Mouse (Mus musculus) heart, adult 8-10 months (tissue): ENCODE measurements around the gene Scarf1. TPM values are rescaled to one million over a fixed set of nuclear protein-coding genes. Genes with fewer than 3 reads are reported as not detected.

Experiments
- DNase-seq: peaks from one replicate; pipeline ENCODE4 v3.0.0; 2022; ENCODE audit warnings: low spot score
- total RNA-seq, 4 experiments: library from RNA; stranded (reverse); gene quantifications; 2 replicates each; pipeline ENCODE4 v1.2.4; 2022

Gene Scarf1
- 1 to 10 TPM; 6.3 to 8.5 (median 7.4) TPM for total RNA-seq

DNA sequence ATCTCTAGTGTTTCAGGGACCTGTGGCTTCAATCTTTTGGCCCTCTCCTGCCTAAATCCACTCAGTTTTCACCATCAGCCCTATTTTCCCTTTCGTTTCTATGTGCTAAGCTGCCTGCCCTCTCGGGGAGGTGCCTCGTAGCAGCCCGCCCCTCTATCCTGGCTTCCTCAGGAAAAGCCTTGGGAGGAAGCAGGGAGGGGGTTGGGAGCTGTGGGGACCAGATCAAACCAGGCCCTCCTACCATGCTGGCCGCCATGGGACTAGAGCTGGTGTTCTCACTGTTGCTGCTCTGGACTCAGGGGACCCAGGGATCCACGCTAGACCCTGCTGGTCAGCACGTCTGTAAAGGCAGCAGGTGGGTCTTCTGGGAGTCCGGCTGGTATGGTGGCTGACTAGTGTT is at the start of gene Scarf1:
Gene Scarf1 (plus strand): TSS at position 205 of the 400 bp plus-strand sequence.
- peak; percentile 81 for DNase-seq

DNA sequence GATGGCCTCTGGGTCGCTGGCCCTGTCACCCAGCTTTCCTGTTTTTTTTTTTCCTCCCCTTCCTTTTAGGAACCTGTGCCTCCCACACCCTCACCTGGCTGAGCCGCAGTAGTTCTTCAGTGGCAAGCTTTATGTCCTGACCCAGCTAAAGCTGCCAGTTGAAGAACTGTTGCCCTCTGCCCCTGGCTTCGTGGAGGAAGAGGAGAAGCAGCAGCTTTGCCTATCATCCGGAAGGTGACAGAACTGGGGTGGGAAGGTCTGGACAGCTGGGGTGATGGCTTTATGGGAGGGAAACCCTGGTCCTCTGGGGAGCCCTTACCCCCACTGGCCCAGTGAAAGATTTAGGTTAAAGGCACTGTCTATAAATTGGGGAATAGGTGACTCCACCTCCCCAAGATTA is 49.7 kb upstream of the Scarf1 start:
- no peak for DNase-seq

DNA sequence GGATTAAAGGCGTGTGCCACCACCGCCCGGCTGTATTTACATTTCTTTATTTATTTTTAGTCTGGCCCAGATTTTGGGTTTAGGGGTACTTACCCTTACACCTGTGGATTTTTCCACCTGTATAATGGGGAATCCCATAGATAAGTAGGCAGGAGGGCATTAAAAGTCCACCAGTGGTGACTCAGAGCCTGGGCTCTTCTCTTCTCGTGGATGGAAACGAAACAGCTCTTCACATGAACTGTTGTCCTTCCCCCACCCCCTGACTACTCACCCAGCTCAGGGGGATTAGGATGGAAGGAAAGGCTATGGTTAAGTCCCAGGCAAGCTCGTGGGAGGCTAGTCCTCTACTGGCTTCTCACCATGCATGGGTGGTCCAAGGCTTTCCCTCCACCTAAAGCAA is 48.9 kb upstream of the Scarf1 start:
- DNase-seq, result no peak

DNA sequence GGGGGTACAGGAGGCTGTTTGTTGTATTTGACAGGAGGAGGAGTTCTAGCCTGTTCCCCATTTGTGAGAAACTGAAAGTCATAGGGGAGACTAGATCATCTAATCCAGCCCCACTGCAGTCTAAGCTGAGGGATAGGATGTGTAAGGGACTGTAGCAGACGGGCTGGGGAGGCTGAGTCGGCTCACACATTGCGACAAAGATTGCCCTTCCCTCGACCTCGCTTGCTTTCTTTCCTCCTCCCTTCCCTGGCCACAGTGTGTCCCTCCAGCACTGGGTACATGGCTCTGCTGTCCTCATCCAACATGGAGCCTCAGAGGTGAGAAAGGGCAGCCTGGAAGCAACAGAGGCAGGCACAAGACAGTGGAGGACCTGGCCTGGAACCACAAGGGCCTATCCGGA is 48.3 kb upstream of the Scarf1 start:
- no peak for DNase-seq

DNA sequence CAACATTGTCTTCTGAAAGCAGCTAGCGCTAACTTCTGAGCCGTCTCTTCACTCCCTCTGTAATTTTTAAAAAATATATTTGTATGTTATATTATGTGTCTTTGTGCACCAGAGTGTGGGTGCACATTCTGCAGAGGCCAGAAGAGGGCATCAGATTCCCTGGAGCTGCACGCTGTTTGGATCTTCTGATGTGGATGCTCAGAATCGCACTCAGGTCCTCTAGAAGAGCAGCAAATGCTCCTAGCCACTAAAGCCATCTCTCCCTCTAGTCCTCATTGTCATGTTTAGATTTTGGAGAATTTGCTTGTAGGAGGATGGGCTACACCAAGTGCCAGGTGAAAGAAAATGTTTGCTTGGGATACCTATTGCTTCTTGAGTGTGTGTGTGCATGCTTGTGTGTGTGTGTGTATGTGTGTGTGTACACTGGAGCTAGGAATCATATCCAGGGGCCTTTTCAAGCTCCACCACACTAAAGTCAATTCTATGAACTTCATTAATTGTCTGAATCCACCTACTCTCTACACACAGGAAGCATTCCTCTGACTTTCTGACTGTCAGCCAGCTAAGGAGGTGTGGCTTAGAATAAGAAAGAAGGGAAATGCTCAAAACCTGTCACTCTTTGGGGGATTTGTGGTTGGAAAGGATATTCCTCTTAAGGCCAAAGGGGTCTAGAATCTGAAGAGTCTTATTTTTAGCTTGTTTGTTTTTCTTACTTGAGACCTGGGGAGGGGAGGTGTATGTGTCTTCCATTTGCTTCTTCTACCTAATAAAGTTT is 46.4 kb upstream of the Scarf1 start:
- no peak for DNase-seq

DNA sequence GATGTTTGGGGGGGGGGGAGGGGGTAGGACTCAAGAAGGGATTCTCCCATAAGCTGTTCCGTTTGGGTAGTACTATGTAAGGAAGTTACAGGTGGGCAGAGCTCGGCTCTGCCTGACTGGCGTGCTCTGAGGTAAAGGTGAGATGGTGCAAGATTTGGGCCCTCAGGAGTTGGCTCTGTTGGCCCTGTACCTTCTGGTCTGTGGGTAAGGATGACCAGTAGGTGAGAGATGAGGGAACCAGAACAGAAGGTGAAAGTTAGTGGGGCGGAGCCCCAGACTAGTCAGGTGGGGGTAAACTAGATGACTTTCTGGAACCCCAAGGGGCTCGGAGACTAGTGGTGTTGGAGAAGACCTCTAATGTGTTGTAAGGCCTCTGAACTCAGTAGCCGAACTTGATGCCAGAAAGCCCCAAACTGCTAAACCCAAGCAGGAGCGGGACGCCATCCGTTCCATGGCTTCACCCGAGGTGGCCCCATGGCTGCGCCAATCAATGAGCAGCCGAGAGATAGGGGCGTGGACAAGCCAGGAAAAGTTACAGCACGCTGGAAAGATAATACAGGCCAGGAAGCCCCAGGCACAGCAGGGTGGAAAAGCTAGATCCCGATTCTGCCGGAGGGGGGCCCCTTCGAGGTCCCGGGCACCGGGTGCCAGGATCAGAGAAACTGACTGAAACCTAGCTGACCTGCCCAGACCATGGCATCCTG is 45.7 kb upstream of the Scarf1 start:
- DNase-seq, result peak; percentile 76

DNA sequence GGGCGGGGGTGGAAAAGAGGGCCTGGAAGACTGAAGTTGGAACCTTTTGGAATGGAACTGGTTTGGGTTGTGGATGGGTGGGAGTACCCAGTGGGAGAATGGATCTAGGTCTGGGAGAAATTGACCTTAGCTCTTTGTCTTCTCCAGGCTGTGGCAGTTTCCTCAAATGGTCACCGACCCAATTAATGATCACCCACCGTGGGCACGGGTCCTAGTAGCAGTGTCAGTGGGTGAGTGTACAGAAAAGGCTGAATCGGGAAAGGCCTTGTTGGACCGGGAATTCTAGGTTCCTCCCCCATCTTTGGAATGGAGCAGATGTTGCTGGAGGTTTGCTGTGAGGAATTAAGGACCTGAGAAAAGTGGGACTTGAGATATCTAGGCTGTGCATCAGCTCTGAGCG is 44.9 kb upstream of the Scarf1 start:
- DNase-seq, result no peak

DNA sequence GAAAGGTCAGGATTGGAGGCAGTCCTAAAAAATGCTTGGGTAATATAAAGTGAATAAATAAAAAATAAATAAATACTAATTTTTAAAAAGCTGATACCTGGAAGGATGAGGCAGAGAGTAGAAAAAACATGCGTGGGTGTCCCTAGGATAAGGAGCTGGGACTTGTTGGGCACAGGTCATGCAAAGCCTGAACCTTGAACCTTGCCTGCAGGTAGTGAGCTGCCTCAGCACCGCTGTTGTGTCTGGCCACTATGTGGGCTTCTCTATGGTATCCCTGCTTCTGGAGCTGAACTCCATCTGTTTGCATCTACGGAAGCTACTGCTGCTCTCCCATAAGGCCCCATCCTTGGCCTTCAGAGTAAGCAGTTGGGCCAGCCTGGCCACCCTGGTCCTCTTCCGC is 44.1 kb upstream of the Scarf1 start:
- DNase-seq, result no peak

DNA sequence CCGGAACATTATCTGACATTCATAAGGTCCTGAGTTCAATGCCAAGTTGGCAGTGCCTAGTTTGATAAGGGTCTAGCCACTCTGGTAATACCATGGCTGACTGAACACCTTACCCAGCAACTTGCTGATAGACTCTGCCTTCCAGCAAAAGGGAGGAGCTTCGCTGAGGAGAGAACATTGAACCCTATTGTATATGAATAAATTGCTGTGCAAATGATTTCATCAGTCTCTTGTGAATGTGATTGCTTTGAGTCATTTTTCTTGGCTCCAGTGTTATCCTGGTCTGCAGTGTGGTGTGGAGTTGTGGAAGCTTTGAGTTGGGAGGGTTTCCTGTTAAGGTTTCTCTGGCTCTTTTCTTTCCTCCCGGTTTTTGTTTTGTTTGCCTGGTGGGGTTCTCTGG is 42.7 kb upstream of the Scarf1 start:
- no peak for DNase-seq

DNA sequence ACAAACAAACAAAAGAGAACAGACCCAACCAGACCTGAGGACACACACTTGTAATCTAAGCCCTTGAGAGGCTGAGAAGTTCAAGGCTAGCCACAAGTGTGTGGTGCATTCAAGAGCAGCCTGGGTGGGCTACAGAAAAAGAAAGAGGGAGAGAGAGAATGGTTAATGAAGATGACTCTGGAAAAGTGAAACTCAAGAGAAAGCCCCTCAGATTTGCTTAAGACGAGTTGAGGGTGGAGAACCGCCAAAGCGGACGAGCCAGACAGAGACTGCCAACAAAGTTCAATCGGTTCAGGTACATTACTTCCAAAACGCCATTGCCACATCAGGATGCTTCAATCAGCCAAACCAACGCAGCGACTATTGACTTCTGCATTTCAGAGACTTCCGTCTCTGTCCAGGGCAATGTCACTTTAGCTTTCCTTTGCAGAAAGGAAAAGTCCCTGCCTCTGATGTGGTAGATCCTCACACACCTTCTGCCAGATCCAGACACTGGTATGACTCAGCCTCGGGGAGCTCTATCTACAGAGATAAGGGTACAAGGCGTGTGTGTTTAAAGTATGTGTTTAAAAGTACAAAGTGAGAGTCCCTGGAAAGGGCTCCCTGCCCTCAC is 40.8 kb upstream of the Scarf1 start:
- DNase-seq, result no peak

DNA sequence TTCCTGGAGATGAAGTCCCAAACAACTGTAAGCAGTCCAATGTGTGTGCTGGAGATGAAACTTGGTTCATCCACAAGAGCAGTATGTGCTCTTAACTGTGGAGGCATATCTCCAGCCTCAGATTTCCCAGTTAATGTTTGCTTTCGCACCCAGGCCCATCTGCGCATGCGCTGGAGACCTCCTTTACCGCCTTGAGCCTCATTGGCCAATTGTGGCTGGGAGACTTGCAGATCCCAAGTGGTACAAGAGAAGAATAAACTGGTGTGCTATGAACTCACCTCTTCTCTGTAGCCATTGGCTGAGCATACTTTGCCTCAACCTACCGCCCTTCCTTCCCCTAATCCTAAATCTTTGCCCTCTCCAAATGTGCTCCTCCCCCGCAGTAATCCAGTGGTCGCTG is 40.0 kb upstream of the Scarf1 start:
- DNase-seq, result no peak

DNA sequence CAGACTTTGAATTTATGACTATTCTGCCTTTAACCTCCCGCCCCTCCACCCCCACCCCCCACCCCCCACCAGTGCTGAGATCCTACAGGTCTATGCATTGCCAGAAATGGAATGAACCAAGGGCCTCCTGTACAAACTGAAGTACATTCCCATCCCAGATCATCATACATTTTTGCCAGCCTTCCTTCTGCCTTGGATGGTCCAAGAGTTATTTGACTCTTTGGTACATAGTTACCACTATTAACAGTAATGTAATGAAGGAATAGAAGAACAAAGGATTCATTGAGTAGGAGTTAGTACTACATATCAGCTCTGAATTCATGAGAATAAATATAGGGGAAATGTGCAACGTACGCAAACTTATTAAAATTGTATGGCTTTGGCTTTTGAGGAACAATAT is 27.1 kb upstream of the Scarf1 start:
- no peak for DNase-seq

DNA sequence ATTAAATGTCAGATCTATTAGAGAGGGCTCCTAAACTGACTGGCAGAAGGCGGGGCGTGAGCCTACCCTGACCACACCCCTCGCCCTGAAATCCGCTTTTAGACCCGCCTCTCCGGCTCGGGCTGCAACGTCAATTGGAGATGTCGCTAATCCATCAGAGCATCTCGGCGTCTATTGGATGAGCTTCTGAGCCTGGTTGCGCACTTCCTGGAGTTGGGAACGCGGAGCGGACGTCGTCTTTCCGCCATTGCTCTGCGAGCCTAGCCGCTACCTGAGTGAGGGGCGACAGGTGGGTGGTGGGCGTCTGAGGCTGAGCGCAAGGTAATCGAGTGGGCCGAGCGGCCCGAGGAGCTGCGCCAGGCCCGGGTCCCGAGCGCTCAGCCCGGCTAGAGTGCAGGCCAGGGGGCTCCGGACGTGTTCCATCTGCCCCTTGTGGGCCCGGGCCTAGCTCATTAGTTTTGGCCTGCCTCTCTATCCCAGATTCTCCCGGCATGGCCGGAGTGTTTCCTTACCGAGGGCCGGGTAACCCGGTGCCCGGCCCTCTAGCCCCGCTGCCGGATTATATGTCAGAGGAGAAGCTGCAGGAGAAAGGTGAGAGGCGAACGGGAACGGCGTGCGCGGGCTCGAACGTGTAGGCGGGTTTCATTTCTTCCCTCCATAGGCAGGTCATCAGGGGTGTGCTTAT is 26.6 kb upstream of the Scarf1 start, which contains the start of gene Prpf8:
Gene Prpf8 (plus strand): TSS at position 216 of the 685 bp plus-strand sequence.
- DNase-seq, result peak; percentile 99

DNA sequence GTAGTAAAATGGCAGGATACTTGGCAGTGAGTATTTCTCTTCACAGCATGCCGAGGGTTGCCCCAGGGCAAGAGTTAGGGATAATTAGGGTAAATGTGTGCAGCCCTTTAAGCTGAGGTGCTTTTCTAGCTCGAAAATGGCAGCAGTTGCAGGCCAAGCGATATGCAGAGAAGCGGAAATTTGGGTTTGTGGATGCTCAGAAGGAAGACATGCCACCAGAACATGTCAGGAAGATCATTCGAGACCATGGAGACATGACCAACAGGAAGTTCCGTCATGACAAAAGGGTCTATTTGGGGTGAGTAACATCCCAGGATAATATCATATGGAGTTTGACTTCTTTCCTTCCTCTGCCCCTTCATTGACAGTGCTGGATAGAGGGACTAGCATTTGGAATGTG is 25.8 kb upstream of the Scarf1 start:
- no peak for DNase-seq

DNA sequence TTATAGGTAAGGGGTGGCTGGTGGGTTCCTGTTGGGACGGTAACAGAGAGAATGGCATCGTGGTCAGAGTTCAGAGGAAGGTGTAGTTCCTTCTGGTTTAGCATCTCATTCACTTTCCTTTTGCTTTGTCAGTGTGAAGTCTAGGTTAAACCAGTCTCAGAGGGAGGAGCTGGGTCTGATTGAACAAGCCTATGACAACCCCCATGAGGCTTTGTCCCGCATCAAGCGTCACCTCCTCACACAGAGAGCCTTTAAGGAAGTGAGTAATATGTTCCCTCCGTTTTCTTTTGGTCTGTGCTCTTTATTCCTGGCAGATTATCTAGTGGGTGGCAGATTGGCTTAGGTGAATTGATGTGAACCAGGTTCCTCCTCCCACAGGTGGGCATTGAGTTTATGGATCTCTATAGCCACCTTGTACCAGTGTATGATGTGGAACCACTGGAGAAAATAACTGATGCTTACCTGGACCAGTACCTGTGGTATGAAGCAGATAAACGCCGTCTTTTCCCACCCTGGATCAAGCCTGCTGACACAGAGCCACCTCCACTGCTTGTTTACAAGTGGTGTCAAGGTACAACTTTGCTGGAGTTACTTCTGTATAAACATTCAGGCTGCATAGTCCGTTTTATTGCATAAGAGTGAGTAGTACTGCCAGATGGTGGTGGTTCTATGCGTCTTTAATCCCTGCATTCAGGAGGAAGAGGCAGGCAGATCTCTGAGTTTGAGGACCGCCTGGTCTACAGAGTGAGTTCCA is 18.9 kb upstream of the Scarf1 start:
- no peak for DNase-seq

DNA sequence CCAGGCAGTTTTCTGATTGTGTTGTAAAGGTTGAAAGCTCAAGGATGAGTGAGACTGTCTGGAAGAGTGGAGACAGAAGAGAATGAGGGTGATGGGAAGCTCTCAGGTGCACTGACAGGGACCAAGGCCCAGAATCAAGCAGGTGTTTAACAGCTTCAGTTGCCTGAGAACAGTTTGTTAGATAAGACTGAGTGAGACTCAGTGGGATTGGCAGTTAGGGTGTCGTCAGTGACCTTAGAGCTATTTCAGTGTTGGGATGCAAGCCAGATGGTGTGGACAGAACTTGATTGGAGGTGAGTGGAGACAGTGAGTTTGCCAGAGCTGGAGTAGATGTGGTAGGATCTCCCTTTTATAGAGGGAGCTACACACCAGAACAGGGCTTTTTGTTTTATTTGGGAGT is 15.2 kb upstream of the Scarf1 start:
- no peak for DNase-seq

DNA sequence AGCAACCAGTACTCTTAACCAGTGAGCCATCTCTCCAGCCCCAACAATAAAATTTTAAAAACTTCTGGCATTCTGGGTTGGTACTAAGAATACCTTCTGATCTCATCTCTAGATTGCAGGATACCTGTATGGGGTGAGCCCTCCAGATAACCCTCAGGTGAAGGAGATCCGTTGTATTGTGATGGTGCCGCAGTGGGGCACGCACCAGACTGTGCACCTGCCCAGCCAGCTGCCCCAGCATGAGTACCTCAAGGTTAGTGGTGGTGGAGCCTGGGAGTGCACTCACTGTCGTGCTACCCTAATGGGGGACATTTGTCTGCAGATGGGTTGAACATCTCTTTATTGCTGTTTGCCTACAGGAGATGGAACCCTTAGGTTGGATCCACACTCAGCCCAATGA is 5.2 kb upstream of the Scarf1 start:
- no peak for DNase-seq

DNA sequence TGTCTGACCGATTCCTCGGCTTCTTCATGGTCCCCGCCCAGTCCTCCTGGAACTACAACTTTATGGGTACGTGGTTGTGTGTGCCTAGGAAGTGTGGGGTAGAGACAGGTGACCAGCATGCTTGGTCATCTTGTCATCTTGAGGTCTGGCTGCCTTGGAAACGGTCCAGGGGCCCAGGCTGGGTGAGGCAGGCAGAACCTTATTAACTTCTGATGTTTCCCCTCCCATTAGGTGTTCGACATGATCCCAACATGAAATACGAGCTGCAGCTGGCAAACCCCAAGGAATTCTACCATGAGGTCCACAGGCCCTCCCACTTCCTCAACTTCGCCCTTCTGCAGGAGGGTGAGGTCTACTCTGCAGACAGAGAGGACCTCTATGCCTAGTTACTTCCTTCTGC is 4.4 kb upstream of the Scarf1 start:
- no peak for DNase-seq

DNA sequence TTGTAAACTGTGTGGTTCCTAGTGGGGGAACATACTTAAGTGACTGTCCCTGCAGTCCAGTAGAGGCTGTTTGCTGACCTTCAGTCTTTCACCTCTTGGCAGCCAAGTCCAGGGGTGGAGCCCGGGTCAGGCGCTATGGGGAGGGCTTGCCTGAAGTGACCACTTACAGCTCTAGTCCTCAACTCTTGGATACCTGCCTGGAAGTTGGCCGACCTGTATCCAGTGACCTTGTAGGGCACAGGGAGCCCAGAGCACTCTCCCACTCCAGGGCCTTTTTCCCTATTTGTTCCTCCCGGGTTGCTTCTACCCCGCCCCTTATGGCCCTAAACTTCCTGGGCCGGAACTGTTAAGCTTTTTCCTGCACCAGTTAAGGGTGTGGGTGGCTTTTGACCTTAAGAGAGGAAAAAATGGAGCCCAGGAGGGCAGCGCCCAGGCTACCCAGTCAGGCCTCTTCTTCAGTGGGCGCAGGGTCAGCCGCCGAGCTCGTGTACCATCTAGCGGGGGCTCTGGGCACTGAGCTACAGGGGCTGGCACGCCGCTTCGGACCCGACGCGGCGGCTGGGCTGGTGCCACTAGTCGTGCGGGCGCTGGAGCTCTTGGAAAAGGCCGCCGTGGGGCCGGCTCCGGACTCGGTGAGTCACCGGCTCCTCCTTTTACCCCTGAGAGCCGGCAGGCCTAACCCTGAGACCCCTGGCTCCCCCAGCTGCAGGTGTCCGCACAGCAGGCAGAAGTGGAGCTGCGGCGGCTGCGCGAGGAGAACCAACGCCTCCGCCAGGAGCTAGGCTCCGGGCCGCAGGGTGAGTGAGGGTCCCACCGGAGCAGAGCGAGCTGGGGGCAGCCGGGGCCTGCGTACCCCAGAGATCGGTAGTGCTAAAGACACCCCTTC is 3.4 kb upstream of the Scarf1 start, which contains the start of gene Rilp:
Gene Rilp (plus strand): TSS at position 354 of the 886 bp plus-strand sequence.
- peak; percentile 86 for DNase-seq

DNA sequence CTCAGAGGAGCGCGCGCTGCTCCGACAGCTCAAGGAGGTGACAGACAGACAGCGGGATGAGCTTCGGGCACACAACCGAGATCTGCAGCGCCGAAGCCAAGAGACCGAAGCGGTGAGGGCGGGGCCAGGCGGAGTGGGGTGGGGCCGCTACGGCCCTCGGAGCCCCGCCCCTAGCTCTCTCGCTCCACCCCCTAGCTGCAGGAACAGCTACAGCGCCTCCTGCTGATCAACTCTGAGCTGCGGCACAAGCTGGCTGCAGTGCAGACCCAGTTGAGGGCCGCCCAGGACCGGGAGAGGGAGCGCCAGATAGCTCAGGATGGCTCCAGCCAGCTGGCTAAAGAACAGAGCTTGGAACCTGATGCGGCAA is 2.7 kb upstream of the Scarf1 start:
- DNase-seq, result peak; percentile 95
